Mouse (Mus musculus): Measurements from ENCODE around the gene Ifi206.
"Not testable (repeated sequence)": the region's sequence is repeated elsewhere in the genome, so short reads cannot be mapped to it uniquely, and the experiment has no call there.

Ifi206 gene

GRCm38 (mm10) chr1:173490812-173491480 lies at the start of gene Ifi206:
Gene Ifi206 (minus strand): TSS chr1:173491041.
- DNase-seq = not testable (repeated sequence)

- not testable (repeated sequence) for DNase-seq
These were observed 45.0 kb upstream of the Ifi206 start, which contains the start of gene Ifi214 for GRCm38 (mm10) chr1:173535791-173536190. Gene Ifi214 (minus strand): TSS chr1:173535957.

GRCm38 (mm10) chr1:173521452-173521851 lies 30.6 kb upstream of the Ifi206 start:
- DNase-seq = no peak

- not testable (repeated sequence) for DNase-seq
These were observed 19.8 kb upstream of the Ifi206 start for GRCm38 (mm10) chr1:173510595-173510994.

- not testable (repeated sequence) for DNase-seq
These were observed 642 bp upstream of the Ifi206 start for GRCm38 (mm10) chr1:173491483-173491882.

- not testable (repeated sequence) for DNase-seq
These were observed 9.7 kb downstream of the Ifi206 start for GRCm38 (mm10) chr1:173481182-173481574.

GRCm38 (mm10) chr1:173480399-173481181 lies 10.3 kb downstream of the Ifi206 start:
- not testable (repeated sequence) for DNase-seq

- no peak for DNase-seq
These were observed 34.1 kb downstream of the Ifi206 start for GRCm38 (mm10) chr1:173456761-173457160.

GRCm38 (mm10) chr1:173456139-173456754 lies 34.6 kb downstream of the Ifi206 start:
- no peak for DNase-seq

GRCm38 (mm10) chr1:173451665-173452064 lies 39.2 kb downstream of the Ifi206 start:
- no peak for DNase-seq

- no peak for DNase-seq
These were observed 40.2 kb downstream of the Ifi206 start for GRCm38 (mm10) chr1:173450621-173451020.

GRCm38 (mm10) chr1:173447067-173447466 lies 43.8 kb downstream of the Ifi206 start:
- no peak for DNase-seq

- no peak for DNase-seq
These were observed 47.8 kb downstream of the Ifi206 start for GRCm38 (mm10) chr1:173443061-173443460.

- DNase-seq = no peak
These were observed 49.6 kb downstream of the Ifi206 start for GRCm38 (mm10) chr1:173441210-173441609.

- DNase-seq = no peak
These were observed 50.2 kb downstream of the Ifi206 start for GRCm38 (mm10) chr1:173440681-173441080.

GRCm38 (mm10) chr1:173437161-173437953 lies 53.5 kb downstream of the Ifi206 start:
- DNase-seq = no peak

GRCm38 (mm10) chr1:173432411-173432810 lies 58.4 kb downstream of the Ifi206 start:
- DNase-seq = no peak

- DNase-seq = no peak
These were observed 60.7 kb downstream of the Ifi206 start for GRCm38 (mm10) chr1:173429995-173430699.

- DNase-seq = no peak
These were observed 63.5 kb downstream of the Ifi206 start for GRCm38 (mm10) chr1:173427385-173427784.

GRCm38 (mm10) chr1:173426345-173426744 lies 64.5 kb downstream of the Ifi206 start:
- no peak for DNase-seq

- DNase-seq = peak; percentile 24
These were observed 70.5 kb downstream of the Ifi206 start for GRCm38 (mm10) chr1:173420374-173420773.
